Mouse (Mus musculus): ENCODE results near the gene Nav2. TPM values are rescaled to one million over a fixed set of nuclear protein-coding genes. Genes with fewer than 3 reads are reported as not detected.
A peak's percentile ranks its signal among the peaks of the same experiment; 100 is the strongest.

Nav2 gene
- polyA plus RNA-seq, 1 experiment from 2014 or later, result 2.8 TPM

DNA sequence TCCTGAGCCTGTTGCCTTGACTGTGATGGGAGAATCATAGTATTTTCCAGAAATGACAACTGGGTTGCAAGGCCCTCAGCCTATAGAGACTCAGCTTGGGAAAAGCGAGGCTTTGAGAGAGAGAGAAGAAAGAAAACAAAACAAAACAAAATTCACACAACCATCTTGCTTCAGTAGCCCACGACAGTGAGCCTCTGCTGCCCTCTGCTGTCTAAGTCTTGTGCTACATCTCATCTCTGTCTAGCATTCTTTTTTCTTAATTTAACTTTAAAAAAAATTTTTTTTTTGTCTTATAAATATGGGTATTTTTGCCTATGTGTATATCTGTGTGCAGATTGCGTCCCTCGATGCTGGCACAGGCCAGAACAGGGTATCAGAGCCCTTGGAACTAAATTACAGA, 517.5 kb downstream of the Nav2 start:
- WGBS (ENCODE audit: insufficient replicate concordance), result 24% methylated on average over 4 of the region's 4 CpGs
- Histone ChIP-seq H3K27me3 (replicated peaks) (no peaks in the 10 kb centered on the region; the same call in 1 of the 2 replicates), H3K9me3 (replicated peaks) (no peaks in the 10 kb centered on the region), H3K4me1 (no peaks in the 10 kb centered on the region), H3K27ac (no peak overlapping the region), H3K4me2 (no peak overlapping the region), H3K36me3 (no peaks in the 10 kb centered on the region), H3K9ac (no peak overlapping the region), H3K4me3 (no peak overlapping the region)
- ATAC-seq, result no peak

GRCm38 (mm10) chr7:49427843-49428242, 519.3 kb downstream of the Nav2 start:
- WGBS (ENCODE audit: insufficient replicate concordance), result 25% methylated on average over 6 of the region's 6 CpGs
- H3K4me3 ChIP-seq, result no peak overlapping the region
- no peaks in the 10 kb centered on the region for H3K36me3 ChIP-seq
- H3K27ac ChIP-seq, result no peak overlapping the region
- H3K9ac ChIP-seq, result no peak overlapping the region
- H3K4me2 ChIP-seq, result no peak overlapping the region
- H3K27me3 ChIP-seq (replicated peaks), result no peaks in the 10 kb centered on the region; the same call in 1 of the 2 replicates
- no peaks in the 10 kb centered on the region for H3K9me3 ChIP-seq (replicated peaks)
- H3K4me1 ChIP-seq, result no peaks in the 10 kb centered on the region
- no peak for ATAC-seq

DNA sequence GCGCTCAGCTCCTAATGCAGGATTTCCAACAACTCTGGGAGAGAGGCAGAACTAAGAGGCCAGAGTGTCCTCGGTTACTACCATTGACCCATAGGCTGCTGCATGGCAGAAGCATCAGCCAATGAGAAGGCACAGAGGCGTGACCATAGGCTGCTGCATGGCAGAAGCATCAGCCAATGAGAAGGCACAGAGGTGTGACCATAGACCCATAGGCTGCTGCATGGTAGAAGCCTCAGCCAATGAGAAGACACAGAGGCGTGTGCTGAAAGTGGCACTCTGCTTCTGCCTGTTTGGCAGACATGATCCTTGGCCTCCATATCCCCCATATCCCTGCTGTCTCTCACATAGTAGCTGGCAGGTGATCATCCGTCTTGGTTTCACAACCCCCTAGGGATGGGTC, 520.4 kb downstream of the Nav2 start:
- WGBS (ENCODE audit: insufficient replicate concordance), result 63% methylated on average over 5 of the region's 5 CpGs
- Histone ChIP-seq H3K36me3 (no peaks in the 10 kb centered on the region), H3K4me3 (no peak overlapping the region), H3K9ac (no peak overlapping the region), H3K4me2 (no peak overlapping the region), H3K4me1 (no peaks in the 10 kb centered on the region), H3K27me3 (replicated peaks) (no peaks in the 10 kb centered on the region; the same call in 1 of the 2 replicates), H3K27ac (no peak overlapping the region), H3K9me3 (replicated peaks) (no peaks in the 10 kb centered on the region)
- peak; percentile 78 for ATAC-seq

DNA sequence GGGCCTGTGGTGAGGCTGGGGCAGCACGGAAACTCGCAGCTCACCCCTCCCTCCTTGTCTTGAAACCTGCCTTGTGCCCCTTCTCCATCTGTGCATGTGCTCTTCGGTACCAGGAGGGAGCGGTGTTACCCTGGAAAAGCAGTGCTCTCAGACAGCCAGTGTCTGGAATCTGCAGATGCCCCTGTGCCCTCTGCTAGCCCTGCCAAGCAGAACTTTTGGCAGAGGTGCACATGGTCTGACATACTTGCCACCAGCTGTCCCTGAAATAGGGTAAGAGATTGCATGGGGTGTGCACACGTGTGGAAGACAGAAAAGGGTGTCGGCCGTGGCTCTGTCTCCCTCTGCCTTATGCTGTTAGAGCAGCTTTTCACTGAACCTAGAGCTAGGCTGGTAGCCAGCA, 522.3 kb downstream of the Nav2 start:
- no peak overlapping the region for H3K4me3 ChIP-seq
- no peaks in the 10 kb centered on the region; the same call in 1 of the 2 replicates for H3K4me1 ChIP-seq
- 71% methylated on average over 7 of the region's 7 CpGs for WGBS (ENCODE audit: insufficient replicate concordance)
- no peak overlapping the region for H3K9ac ChIP-seq
- H3K27ac ChIP-seq, result no peak overlapping the region
- no peaks in the 10 kb centered on the region for H3K36me3 ChIP-seq
- H3K27me3 ChIP-seq (replicated peaks), result no peaks in the 10 kb centered on the region
- H3K4me2 ChIP-seq, result no peak overlapping the region
- H3K9me3 ChIP-seq (replicated peaks), result no peaks in the 10 kb centered on the region
- ATAC-seq, result no peak

DNA sequence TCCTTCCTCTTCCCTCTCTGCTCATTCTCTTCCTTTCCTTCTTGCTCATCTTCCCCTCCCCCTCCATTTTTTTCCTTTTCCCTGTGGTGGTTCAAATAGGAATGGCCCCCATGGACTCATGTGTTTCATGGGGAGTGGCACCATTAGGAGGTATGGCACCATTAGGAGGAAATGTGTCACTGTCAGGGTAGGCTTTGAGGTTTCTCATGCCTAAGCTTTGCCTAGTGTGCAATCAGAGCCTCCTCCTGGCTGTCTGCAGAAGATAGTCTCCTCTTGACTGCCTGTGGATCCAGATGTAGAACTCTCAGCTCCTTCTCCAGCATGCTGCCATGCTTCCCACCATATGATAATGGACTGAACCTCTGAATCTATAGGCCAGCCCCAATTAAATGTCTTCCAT, 525.4 kb downstream of the Nav2 start:
- Histone ChIP-seq H3K27ac (no peak overlapping the region), H3K9ac (no peak overlapping the region), H3K27me3 (replicated peaks) (no peaks in the 10 kb centered on the region), H3K9me3 (replicated peaks) (no peaks in the 10 kb centered on the region), H3K4me1 (peaks cover 11% of the 10 kb centered on the region; the same call in 1 of the 2 replicates), H3K36me3 (no peaks in the 10 kb centered on the region), H3K4me3 (no peak overlapping the region), H3K4me2 (no peak overlapping the region)
- no peak for ATAC-seq

DNA sequence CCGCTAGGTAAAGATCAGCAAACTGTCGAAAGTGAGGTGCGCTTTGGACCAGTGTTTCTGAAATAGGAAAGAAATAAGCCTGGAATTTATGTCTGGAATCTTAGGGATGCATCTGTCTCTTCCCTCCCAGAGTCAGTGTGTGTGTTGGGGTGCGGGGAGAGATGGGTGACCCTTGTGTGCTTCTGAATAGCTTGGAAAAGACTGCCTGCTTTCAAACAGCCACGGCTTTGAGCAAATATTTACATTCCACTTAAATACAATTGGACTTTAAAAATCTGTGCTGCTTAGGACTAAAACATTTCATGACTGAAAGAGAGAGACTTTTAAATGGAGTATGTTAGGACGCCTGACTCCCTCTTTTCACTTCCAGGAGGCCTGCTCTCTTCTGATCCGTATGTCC, 528.0 kb downstream of the Nav2 start:
- no peaks in the 10 kb centered on the region for H3K9me3 ChIP-seq (replicated peaks)
- ATAC-seq, result no peak
- no peak overlapping the region for H3K27ac ChIP-seq
- no peak overlapping the region for H3K4me2 ChIP-seq
- no peak overlapping the region for H3K4me3 ChIP-seq
- H3K9ac ChIP-seq, result no peak overlapping the region
- no peaks in the 10 kb centered on the region for H3K36me3 ChIP-seq
- no peaks in the 10 kb centered on the region for H3K27me3 ChIP-seq (replicated peaks)
- peaks cover 11% of the 10 kb centered on the region; the same call in 1 of the 2 replicates for H3K4me1 ChIP-seq
- WGBS (ENCODE audit: insufficient replicate concordance), result 60% methylated on average over 7 of the region's 7 CpGs

DNA sequence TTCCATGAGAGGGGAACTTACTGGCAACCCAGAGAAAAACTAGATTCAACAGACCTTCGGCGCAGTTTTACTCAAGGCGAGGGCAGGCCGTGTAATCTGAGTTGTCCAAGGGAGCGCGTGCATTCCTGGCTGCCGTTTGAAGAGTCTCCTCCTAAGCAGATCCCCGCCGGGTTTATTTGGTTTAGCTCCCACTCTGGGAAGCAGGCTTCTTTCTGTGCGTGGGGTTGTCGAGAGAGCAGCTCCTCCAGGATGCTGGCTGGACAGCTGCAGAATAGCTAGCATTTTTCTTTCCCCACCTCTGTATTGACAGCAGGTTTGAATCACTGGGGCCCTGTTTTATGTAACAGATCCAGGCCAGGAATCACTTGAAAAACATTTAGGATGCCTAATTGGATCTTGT, 529.4 kb downstream of the Nav2 start:
- H3K27ac ChIP-seq, result 0 out of 2 replicates have a peak overlapping the region, but pooled peaks have one; percentile 25
- no peak overlapping the region for H3K4me3 ChIP-seq
- no peak for ATAC-seq
- no peaks in the 10 kb centered on the region for H3K27me3 ChIP-seq (replicated peaks)
- H3K9ac ChIP-seq, result no peak overlapping the region
- no peaks in the 10 kb centered on the region for H3K9me3 ChIP-seq (replicated peaks)
- H3K36me3 ChIP-seq, result no peaks in the 10 kb centered on the region
- WGBS (ENCODE audit: insufficient replicate concordance), result 57% methylated on average over 11 of the region's 11 CpGs
- peaks cover 11% of the 10 kb centered on the region; the same call in 1 of the 2 replicates for H3K4me1 ChIP-seq
- H3K4me2 ChIP-seq, result no peak overlapping the region

- Histone ChIP-seq H3K4me3 (no peak overlapping the region), H3K9me3 (replicated peaks) (no peaks in the 10 kb centered on the region), H3K36me3 (no peaks in the 10 kb centered on the region), H3K27me3 (replicated peaks) (no peaks in the 10 kb centered on the region), H3K4me1 (peaks cover 11% of the 10 kb centered on the region; the same call in 1 of the 2 replicates), H3K9ac (no peak overlapping the region), H3K27ac (no peak overlapping the region), H3K4me2 (no peak overlapping the region)
- 51% methylated on average over 2 of the region's 2 CpGs for WGBS (ENCODE audit: insufficient replicate concordance)
- ATAC-seq, result no peak
Observed at GRCm38 (mm10) chr7:49439136-49439535, 530.6 kb downstream of the Nav2 start.

GRCm38 (mm10) chr7:49440333-49440969, 531.9 kb downstream of the Nav2 start:
- H3K4me1 ChIP-seq, result peaks cover 11% of the 10 kb centered on the region; the same call in 1 of the 2 replicates
- WGBS (ENCODE audit: insufficient replicate concordance), result 78% methylated on average over 14 of the region's 14 CpGs
- H3K9ac ChIP-seq, result no peak overlapping the region
- no peaks in the 10 kb centered on the region for H3K27me3 ChIP-seq (replicated peaks)
- no peak overlapping the region for H3K4me3 ChIP-seq
- H3K4me2 ChIP-seq, result no peak overlapping the region
- no peak overlapping the region for H3K27ac ChIP-seq
- H3K36me3 ChIP-seq, result no peaks in the 10 kb centered on the region
- ATAC-seq, result no peak
- H3K9me3 ChIP-seq (replicated peaks), result no peaks in the 10 kb centered on the region

DNA sequence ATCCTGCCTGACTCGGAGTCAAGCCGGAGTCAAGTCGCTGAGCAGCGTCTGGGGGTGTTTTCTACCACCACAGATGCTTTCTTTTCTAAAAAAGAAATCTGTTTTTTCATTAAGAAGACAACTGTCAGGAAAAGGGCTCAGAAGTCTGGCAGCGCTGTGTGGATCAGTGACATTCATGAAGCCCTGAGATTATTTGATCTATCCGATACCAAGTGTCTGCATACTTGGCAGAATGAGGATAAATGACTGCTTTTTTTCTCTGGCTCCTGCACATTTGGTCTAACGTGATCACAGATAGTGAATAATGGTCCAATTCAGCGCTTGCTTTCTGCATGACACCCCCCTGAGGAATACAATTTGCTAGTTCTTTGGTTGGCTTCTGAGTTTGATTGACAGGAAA, 533.7 kb downstream of the Nav2 start:
- Histone ChIP-seq H3K27ac (no peak overlapping the region), H3K4me3 (no peak overlapping the region), H3K4me2 (no peak overlapping the region), H3K27me3 (replicated peaks) (no peaks in the 10 kb centered on the region), H3K4me1 (0 out of 2 replicates have a peak, but pooled peaks cover 8% of the 10 kb centered on the region), H3K36me3 (no peaks in the 10 kb centered on the region), H3K9ac (no peak overlapping the region), H3K9me3 (replicated peaks) (no peaks in the 10 kb centered on the region)
- WGBS (ENCODE audit: insufficient replicate concordance), result 75% methylated on average over 8 of the region's 8 CpGs
- no peak for ATAC-seq

- Histone ChIP-seq H3K27me3 (replicated peaks) (no peaks in the 10 kb centered on the region; the same call in 1 of the 2 replicates), H3K36me3 (peaks cover 5% of the 10 kb centered on the region; the same call in 1 of the 2 replicates), H3K4me1 (0 out of 2 replicates have a peak, but pooled peaks cover 12% of the 10 kb centered on the region), H3K9me3 (replicated peaks) (no peaks in the 10 kb centered on the region), H3K4me3 (no peak overlapping the region), H3K9ac (no peak overlapping the region), H3K27ac (no peak overlapping the region), H3K4me2 (no peak overlapping the region)
- WGBS (ENCODE audit: insufficient replicate concordance), result 58% methylated on average over 3 of the region's 3 CpGs
- no peak for ATAC-seq
Observed at GRCm38 (mm10) chr7:49448580-49448979, 540.1 kb downstream of the Nav2 start.

- H3K9ac ChIP-seq, result no peak overlapping the region
- H3K4me1 ChIP-seq, result 0 out of 2 replicates have a peak, but pooled peaks cover 12% of the 10 kb centered on the region
- 0 out of 2 replicates have a peak, but pooled peaks have one; percentile 33 for ATAC-seq
- no peaks in the 10 kb centered on the region; the same call in 1 of the 2 replicates for H3K27me3 ChIP-seq (replicated peaks)
- H3K4me3 ChIP-seq, result peak overlapping the region; percentile 11; the same call in 1 of the 2 replicates
- H3K4me2 ChIP-seq, result peak overlapping the region; percentile 44
- 24% methylated on average over 22 of the region's 22 CpGs for WGBS (ENCODE audit: insufficient replicate concordance)
- peaks cover 5% of the 10 kb centered on the region for H3K36me3 ChIP-seq
- H3K27ac ChIP-seq, result peak overlapping the region; percentile 40; the same call in 1 of the 2 replicates
- no peaks in the 10 kb centered on the region for H3K9me3 ChIP-seq (replicated peaks)
Observed at GRCm38 (mm10) chr7:49450261-49451141, 542.0 kb downstream of the Nav2 start.

All from liver, embryonic 12.5 days (tissue).